Mouse (Mus musculus) kidney, adult 11 months (tissue): ENCODE measurements at regions not wholly inside any gene's neighbourhood (a gene's known extent, or its start where the extent isn't known, plus 50 kb on each side); places are given as distances from the start of the nearest gene placed in this dataset.
"Not testable (repeated sequence)": the region's sequence is repeated elsewhere in the genome, so short reads cannot be mapped to it uniquely, and the experiment has no call there.

ENCODE experiments used
- DNase-seq: peaks from one replicate; pipeline ENCODE4 v3.0.0; 2022

GRCm38 (mm10) chrX:130525770-130526169 lies 776.2 kb downstream of the Diaph2 start:
- no peak for DNase-seq

- DNase-seq, result no peak
These were observed 783.9 kb downstream of the Diaph2 start for GRCm38 (mm10) chrX:130533171-130534156.

- not testable (repeated sequence) for DNase-seq
These were observed 789.2 kb downstream of the Diaph2 start for GRCm38 (mm10) chrX:130538771-130539170.

GRCm38 (mm10) chrX:130548001-130548400 lies 798.5 kb downstream of the Diaph2 start:
- DNase-seq, result no peak

GRCm38 (mm10) chrX:130549275-130549674 lies 799.7 kb downstream of the Diaph2 start:
- no peak for DNase-seq

GRCm38 (mm10) chrX:130549925-130550324 lies 800.4 kb downstream of the Diaph2 start:
- DNase-seq, result no peak

GRCm38 (mm10) chrX:130557251-130557650 lies 807.7 kb downstream of the Diaph2 start:
- no peak for DNase-seq

- no peak for DNase-seq
These were observed 828.2 kb downstream of the Diaph2 start for GRCm38 (mm10) chrX:130577706-130578105.

- DNase-seq, result no peak
These were observed 847.1 kb downstream of the Diaph2 start for GRCm38 (mm10) chrX:130596631-130597030.

GRCm38 (mm10) chrX:130601911-130602310 lies 852.4 kb downstream of the Diaph2 start:
- DNase-seq, result no peak

- DNase-seq, result no peak
These were observed 889.0 kb downstream of the Diaph2 start for GRCm38 (mm10) chrX:130638513-130638912.

GRCm38 (mm10) chrX:130655815-130656214 lies 906.3 kb downstream of the Diaph2 start:
- DNase-seq, result no peak

- DNase-seq, result peak; percentile 12
These were observed 934.8 kb downstream of the Diaph2 start for GRCm38 (mm10) chrX:130684381-130684780.

- DNase-seq, result no peak
These were observed 959.4 kb downstream of the Diaph2 start for GRCm38 (mm10) chrX:130708929-130709328.

- DNase-seq, result not testable (repeated sequence)
These were observed 994.6 kb downstream of the Diaph2 start for GRCm38 (mm10) chrX:130744132-130744531.
